Mouse (Mus musculus) layer of hippocampus, adult 18-20 months (tissue): ENCODE data around the gene Grb14. TPM values are rescaled to one million over a fixed set of nuclear protein-coding genes. Genes with fewer than 3 reads are reported as not detected.

ENCODE experiments used
- DNase-seq, 2 experiments: peaks; one replicate each; pipeline ENCODE4 v3.0.0; 2022; ENCODE audit warnings: low spot score in 2 of 2
- long read RNA-seq: library from polyadenylated mRNA; stranded (forward); transcript quantifications from one replicate; pipeline ENCODE4 v2.0.0, GENCODE M21; 2021
- total RNA-seq, 2 experiments: library from RNA; stranded (reverse); gene quantifications; 2 replicates each; pipeline ENCODE4 v1.2.3; 2021

Gene Grb14
- total RNA-seq: 10 to 100 TPM; 32.2 to 32.6 TPM
- long read RNA-seq, transcript Grb14-201 (14 exons, 1,986 nt): major isoform, 24 of 32 reads
- long read RNA-seq, partial matches to known transcripts: 4 of 32 reads
- long read RNA-seq, other reads (novel, unspliced or antisense): 4 of 32 reads

DNA sequence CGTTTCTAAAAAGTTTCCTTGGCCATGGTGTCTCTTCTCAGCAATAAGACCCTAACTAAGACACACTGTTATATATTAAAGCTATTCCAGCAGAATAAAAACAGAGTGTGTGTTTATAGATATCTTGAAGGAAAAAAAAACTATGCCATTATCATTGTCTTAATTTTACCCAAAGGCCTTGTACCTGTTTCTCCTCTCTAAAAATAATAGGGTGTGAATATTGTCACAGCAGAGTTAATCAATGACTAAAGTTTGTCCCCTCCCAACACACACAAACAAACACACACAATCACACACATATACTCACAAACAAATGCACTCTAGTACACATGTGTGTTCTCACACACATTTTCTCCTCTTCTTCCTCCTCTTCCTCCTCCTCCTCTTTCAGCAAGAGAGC is at the start of gene Grb14:
Grb14 (minus strand) TSS at position 101 of the 400 bp plus-strand sequence.
- no peak for DNase-seq

DNA sequence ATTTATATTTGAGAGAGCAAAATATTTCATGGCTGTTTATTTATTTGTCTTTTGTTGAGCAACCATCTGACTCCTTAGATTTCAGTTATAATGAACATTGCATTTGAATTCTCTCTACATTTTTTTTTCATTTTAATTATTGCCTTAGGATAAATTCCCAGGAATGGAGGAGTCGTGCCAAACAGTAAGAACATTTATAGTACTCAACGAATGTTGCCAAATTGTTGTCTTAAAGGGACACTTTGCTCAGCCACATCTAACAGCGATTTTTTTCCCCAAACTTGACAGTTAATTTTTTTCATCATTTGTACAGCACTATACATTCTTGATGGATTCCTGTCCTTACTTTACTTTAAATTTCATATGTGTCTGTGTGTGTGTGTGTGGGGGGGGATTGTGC is 47.4 kb upstream of the Grb14 start:
- DNase-seq: no peak

DNA sequence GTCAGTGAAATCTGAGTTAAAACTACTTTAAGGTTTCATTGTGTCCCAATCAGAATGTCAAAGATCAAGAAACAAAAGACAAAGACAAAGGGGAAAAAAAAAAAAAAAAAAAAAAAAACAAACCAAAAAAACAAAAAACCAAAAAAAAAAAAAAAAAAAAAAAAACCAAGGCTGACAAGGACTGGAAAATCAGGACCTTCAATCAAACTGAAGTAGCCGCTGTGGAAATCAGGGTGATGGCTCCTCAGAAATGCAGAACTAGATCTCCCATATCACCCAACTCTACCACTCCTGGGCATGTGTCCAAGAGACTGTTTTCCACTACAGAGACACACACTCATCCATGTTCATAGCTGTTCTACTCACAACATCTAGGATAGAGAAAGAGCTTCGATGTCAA is 29.0 kb upstream of the Grb14 start:
- DNase-seq: no peak

DNA sequence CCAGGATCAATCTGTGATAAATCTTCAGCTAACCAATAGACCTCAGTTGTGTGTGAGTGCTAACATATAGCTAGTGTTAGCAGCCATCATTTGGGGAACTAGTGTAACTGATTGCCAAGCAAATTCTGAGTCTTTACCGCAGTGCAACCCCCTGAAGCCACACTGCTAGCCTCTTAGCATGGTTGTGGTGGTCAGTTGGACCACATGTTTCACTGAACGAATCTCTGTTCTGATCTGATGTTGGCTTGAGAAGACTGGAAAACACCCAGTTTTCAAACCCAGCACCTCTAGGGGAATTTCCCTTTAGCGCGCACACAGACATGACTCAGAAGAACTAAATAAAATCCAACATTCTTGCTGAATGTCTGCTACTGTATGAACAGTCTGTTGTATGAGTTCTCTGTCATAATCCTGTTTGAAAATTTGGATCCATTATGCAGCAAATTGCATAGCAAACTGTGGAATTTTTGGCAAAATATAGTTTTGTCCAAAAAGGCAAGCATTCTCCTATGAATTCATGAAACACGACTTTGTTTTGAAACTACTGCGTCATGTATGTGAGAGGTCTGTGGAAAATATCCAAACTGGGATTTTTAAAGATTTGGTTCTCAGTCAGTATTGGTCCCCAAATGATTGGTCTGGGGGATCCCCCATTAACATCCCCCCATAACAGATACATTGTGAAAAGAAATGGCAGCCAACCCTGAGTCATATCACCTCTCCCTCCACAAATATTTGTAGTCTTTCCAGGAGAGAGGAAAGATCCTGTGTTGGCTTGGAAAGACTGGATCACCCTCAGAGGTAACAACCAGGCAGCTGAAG is 27.6 kb upstream of the Grb14 start:
- DNase-seq: no peak

DNA sequence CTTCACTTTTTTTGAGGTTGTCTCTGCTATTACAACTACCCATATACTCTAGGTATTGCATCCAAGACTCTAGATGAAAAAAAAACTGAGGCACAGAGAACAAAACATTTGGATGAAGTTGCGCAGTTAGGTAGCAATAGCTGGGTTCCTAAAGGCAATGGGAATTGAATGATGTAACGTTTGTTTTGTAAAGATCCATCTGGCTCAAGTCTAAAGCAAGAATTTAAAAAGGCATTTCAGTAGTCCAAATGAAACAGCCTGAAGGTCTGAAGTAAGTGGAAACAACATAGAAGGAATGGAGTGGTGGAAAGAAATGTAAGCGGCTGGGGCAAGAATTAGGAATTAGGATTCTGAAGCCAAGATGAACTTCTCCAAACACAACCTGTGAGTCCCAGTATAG is 26.0 kb upstream of the Grb14 start:
- DNase-seq: no peak

DNA sequence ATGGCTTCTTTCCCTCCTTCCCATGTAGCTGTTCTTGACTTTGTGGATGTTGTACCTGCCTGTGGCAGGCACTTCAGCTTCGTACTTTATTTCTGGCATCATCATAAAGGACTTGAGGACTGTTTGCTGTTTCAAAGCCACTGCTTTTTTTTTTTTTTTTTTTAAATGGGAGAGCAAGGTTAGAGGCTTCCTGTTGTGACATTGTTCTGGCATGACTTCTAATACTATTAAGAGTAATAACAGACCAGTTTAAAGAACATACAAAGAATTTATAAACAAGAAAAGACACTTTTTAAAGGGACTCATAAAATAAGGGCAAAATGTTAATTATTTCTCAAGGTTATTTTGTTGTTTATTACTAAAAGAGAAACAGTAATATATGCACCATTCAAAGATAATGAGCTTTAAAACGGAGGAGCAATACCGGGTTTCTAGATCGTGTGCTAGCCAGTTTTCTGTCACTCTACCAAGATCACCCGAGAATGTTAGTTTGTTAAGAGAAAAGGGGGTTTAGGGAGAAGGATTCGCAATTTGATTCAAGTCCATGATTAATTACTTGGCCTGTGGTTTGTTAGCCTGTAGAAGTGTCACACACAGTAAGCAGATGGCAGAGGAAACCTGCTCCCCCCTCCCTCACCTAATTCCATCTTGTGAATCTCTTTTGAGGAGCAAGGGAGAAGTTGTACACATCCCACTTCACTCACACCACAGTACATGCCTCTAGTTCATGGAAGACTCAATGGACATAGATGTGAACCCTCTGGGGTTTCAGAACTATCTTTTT is 23.6 kb upstream of the Grb14 start:
- DNase-seq: no peak

DNA sequence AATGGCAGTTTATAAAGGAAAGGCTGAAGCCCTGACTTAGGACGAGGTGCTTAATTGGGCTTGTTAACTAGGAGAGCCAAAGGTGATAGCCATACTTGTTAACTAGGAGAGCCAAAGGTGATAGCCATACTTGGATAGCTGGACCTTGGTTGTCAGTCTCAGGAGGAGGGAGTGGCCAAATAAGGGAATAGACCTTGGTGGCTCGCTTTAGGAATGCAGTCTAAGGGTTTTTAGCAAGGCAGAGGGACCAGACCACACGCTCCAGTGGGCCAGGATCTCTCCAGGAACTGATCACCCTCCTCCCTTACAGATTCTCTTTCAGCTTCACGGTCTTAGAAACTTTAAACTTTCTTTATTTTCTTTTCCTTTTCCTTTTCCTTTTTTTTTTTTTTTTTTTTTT is 13.4 kb upstream of the Grb14 start:
- no peak for DNase-seq

DNA sequence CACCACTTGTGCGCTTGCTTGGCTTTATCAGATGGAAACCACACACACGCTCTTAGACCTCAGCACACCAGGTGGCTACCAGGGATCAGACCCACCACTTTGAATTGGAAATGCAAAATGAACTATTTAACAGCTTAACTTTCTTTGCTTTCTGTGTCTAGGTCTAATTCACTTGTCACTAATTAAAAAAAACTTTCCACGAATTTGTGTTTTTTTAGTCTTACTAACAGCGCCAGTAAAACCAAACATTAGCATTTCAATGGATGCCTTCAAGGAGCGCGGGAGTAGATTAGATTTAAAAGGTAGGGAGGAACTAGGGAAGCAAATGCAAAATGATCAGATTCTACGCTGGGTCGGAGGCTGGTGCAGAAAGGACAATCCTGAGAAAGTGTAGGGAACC is 12.8 kb upstream of the Grb14 start:
- no peak for DNase-seq

DNA sequence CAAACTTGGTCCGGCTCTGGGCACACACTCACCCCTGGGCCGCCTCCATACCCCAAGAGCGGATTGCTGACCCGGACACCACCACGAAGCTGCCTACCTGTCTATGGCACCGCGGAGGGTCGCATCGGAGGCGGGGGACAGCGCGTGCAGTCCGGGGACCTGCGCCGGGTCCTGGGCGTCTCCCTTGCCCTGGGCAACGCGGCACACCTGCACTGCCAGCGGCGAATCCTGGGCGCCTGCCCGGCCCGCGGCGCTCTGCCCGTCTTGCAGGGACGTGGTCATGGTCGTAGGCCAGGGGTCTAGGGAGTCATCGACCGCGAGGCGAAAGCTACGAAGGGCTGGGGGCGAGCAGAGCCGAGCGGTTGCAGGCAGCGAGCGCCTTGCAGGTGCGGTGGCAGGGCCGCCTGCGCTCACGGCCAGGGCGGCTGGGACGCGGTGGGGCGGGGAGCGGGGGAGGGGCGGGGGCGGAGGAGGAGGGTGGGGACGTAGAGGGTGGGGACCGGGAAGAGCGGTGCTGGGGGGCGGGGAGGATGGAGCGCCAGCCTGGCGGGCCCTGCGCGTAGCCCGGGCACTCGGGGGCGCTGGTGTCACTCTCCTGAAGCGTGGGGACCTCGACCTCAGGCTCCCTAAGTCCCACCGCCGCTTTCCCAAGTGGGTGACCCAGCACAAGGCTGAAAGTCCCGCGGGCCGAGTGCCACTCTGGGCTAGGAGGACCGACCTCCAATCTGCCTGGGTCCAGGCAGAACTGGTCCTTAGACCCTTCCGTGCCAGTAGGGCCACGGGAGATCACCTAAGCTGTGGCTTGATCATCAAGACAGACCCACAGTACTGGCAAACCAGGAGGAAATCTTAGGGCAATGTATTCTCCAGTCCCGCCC is 2.2 kb downstream of the Grb14 start:
- peak; percentile 56 to 74 for DNase-seq

DNA sequence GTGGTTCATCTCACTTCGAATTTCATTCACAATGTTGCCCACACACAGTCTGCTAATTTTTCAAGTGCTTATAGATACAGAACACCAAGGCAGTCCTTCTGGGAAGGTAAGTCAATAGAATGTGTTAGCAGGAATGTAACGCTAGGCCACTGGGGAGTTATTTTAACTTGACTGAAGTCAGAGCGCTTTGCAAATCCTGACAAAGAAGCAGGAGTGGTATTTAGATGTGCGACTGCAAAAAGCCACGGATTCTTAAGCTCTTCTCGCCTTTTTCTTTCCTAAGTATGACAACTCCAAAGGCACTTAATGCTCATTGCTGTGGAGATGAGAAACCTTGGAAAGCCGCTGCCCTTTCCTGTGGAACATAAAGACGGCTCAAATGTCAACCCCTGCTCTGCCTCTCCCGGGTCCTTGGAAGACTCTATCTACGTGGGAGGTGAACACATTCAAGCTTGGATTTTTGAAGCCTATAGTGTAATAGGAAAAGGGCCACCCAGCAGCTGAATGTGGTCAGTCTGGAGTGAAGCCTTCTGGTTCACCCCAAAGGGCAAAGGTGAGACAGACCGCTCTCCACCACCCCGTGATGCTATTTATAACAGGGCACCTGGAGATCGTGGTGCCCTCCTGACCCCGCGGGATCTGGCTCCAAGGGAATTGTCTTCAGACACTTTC is 3.0 kb downstream of the Grb14 start:
- peak in 1 of 2 experiments; percentile 53 for DNase-seq

DNA sequence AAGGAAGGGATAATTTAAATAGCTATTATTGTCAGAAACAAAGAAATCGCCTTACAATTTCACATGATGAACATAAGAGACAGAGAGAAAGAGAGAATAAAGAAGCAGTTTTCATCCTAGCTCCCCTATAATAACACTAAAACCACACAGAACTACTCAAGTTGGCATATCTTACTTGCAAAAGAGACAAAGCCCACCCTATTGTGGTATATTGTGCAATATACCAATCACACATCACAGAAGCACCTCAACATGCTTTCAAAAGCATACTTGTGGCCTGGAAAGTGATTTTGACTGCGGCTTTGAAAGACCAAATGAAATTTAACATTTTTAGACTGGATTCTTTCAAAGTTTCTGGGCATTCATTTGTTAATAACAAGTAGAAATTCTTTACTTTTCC is 7.4 kb downstream of the Grb14 start:
- no peak for DNase-seq

DNA sequence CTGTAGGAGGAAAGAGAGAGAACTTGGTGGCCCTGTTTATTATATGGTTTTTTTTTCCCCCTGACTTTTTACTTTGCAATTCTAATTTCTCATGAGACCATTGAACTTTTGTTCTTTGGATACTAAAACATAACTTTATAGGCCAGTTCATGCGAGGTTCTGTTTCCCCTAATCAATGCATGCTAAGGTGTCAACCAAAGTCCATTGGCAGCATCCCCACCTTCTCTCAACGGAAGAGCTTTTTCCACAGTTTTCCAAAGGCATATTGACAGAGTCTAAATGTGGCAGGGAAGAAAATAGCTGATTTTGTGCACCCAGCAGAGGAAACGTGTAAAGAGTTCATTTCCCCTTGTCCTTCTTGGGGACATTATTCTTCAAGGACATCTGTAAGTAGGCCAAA is 10.2 kb downstream of the Grb14 start:
- no peak for DNase-seq

DNA sequence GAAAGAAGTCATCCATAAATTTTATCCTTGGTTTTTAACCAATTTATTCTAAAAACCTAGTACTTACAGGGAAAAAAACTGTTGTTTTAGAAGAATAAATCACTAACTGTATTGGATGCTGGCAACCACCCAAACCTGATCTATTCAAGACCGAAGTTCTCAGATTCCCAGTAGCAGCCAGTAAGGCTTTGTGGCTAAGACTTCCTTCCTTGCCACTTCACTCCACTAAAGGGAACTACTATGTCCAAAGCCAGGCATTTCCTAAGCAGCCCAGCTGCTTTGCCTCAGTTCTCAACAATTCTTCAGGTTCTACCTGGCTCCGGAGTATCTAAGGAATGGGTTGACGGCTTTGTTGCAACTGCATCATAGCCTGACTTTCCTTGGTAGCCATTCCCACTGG is 14.7 kb downstream of the Grb14 start:
- no peak for DNase-seq

DNA sequence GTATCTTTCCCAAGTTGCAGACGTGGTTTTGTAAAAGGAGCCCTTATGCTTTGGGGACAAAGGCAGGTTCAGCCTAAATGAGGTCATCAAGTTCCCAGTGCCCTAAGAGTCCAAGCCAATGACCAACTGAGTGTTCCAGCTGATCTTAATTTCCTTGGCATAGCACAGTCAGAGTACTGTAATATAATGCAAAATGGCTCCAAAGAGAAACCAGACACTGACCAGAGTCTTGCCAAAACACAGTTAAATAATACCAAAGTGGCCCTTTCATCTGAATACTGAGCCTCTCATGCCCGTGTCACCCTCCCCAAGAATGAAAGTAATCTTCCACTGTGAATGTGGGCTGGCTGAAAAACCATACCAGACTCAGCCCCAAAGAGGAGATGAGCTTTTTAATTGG is 17.4 kb downstream of the Grb14 start:
- no peak for DNase-seq

DNA sequence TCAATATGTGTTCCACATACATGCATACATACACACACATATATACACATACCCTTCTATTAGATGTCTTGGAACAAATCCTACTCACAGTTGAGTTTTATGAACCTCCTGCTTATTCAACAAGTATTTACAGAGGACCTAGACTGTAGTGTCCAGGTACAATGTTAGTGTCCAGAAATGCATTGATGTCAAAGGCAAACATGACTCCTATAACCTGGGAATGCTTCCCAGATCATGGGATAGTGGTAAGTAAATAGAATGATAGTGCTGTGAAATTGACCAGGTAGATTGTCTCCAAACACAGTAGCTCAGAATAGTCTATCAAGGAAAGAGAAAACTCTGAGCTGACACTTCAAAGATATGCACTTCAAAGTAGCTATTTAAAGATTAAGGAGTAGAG is 19.7 kb downstream of the Grb14 start:
- no peak for DNase-seq

DNA sequence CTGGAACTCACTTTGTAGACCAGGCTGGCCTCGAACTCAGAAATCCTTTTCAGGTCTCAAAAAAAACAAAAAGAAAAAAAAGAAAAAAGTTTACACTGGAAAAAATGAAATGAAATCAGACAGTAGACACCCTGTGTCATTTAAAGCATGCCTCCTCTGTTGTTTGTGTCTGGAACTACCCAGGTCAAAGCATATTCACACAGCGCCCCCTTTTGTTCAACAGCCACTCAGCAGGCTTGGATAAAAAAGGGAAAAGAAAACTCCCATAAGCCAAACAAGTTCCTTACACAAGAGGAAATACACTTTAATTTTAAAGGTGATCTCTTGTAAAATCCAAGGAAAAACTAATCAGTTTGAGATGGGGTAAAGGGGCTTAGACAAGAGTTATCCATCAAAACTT is 21.4 kb downstream of the Grb14 start:
- DNase-seq: peak in 1 of 2 experiments; percentile 49

DNA sequence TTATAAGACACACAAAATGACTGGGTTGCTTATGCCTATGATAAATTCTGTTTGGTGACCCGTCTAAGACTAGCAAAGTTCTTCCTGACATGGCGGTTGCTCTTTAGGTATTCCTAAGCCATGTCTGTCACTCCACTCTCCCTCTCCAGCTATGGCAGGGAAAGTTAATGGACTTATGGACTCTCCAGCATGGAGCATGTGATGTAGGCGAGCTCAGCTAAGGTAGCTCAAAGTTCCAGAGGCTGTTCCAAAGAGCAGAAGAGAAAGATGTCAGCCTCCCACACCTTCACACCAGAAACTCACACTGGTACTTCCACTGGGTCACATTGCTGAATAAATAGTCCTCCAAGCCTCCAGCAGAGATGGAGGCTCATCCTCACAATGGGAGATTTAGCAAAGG is 22.2 kb downstream of the Grb14 start:
- no peak for DNase-seq

DNA sequence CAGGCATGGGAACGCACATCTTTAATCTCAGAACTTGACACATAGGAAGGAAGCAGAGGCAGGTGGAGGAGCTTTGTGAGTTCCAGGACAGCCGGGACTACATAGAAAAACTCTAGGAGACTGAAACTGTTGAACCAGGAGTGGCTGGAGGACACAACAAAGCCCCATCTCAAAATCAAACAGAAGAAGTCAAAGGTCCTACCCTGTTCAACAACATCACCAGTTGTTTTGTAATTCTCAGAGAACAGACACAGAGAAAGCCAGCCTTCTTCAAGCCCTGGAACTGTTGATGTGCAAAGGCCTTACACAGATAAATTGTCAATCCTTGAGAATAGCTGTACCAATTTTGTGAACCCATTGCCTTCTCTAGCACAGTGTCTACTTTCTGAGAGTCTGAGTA is 29.7 kb downstream of the Grb14 start:
- DNase-seq: no peak

DNA sequence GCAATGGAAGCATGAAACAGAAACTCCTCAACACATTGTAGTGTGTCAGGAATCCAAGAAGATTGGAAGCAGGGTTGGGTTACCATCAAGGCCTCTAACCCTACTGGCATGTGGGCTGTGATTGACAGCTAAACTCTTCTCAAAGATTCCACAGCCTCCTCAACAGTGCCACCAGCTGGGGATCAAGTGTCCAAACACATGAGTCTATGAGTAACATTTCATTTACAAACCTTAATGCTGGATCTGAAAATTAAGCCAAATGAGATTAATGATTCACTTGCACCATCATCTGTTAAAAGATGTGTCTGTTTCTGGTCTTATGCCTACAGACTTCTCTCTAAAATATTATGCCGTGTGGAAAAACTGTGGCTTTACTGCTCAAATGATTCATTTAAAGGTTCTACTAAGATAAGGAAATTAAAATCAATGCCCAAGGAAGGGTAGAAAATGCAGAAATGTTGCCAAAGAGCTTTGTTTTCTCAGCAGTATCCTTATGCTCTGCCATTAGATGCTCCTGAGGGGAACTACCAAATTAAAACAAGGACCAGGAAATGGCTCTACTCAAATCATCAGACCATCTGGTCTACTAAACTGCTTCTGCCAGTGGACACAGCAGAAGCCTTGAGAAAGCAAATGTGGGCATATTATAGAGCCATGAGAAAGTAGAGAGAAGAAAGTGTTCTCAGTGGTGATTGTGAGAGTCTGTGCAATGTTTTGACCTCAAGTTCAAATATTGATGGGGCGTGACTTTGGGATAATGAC is 35.2 kb downstream of the Grb14 start:
- no peak for DNase-seq

DNA sequence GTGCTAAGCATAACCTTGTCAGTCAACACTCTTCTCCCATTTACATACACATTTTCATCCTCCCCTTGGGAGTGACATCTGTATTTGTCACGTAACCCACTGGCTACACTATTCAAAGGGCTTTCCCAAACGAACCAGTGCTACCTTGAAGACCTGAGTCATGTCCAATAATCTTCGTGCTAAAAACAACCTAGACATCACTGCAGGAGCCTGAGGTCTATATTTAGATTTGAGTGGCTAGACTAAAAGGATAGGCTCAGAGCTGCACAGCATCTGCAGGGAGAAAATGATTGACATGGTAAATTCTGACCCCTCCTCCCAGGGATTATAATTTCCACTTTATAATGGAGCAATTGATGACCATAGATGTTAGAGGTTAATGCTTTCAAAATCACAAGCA is 37.0 kb downstream of the Grb14 start:
- no peak for DNase-seq
